Mouse (Mus musculus) heart, embryonic 12.5 days (tissue): ENCODE data around the gene Trpv1. TPM values are rescaled to one million over a fixed set of nuclear protein-coding genes. Genes with fewer than 3 reads are reported as not detected.

Experiments
- ATAC-seq: fragments of 200-750 bp; cut with Nextera tagmentation; 2 replicates; pipeline ENCODE4 v1.8.0; 2017; ENCODE audit warnings: moderate TSS enrichment, moderate library complexity; ENCODE audit not compliant: insufficient number of reproducible peaks, low FRiP score
- H3K27ac ChIP-seq: fragments of 300-500 bp; sonication (generic); 2 replicates; pipeline ENCODE4 v1.5.1; 2016; ENCODE audit warnings: mild to moderate bottlenecking, moderate library complexity; ENCODE audit not compliant: poor library complexity, severe bottlenecking
- H3K27me3 ChIP-seq: fragments of 300-500 bp; sonication (generic); replicated peaks from 2 replicates; pipeline ENCODE4 v1.6.1; 2016; ENCODE audit warnings: mild to moderate bottlenecking, moderate library complexity
- H3K36me3 ChIP-seq: fragments of 300-500 bp; sonication (generic); 2 replicates; pipeline ENCODE4 v1.6.1; 2016; ENCODE audit warnings: mild to moderate bottlenecking, moderate library complexity
- H3K4me1 ChIP-seq: fragments of 300-500 bp; sonication (generic); replicated peaks from 2 replicates; pipeline ENCODE4 v1.6.1; 2016; ENCODE audit warnings: mild to moderate bottlenecking
- H3K4me2 ChIP-seq: fragments of 300-500 bp; sonication (generic); 2 replicates; pipeline ENCODE4 v1.6.1; 2016; ENCODE audit warnings: mild to moderate bottlenecking, moderate library complexity
- H3K4me3 ChIP-seq: fragments of 300-500 bp; sonication (generic); 2 replicates; pipeline ENCODE4 v1.5.1; 2016; ENCODE audit warnings: mild to moderate bottlenecking
- H3K9ac ChIP-seq: fragments of 300-500 bp; sonication (generic); 2 replicates; pipeline ENCODE4 v1.6.1; 2016; ENCODE audit warnings: mild to moderate bottlenecking, moderate library complexity
- H3K9me3 ChIP-seq: fragments of 300-500 bp; sonication (generic); replicated peaks from 2 replicates; pipeline ENCODE4 v1.6.1; 2016; ENCODE audit warnings: mild to moderate bottlenecking, moderate library complexity
- whole genome bisulfite sequencing: fragments of 180-500 bp; shearing (Covaris S2); methylation state at CpG from one replicate; pipeline ENCODE4 v1.1.7; 2016; 5-methylcytosine and 5-hydroxymethylcytosine counted together
- polyA plus RNA-seq: library from polyadenylated mRNA; unstranded; fragments of >200 nt; fragmentation: Nextera tagmentation; extraction: Ambion mirVana; gene quantifications from 2 replicates; pipeline ENCODE4 v1.2.1, GENCODE M21; 2016

Gene Trpv1
- polyA plus RNA-seq, 1 experiment from 2014 or later = not detected

GRCm38 (mm10) chr11:73203895-73204294 lies 30.2 kb upstream of the Trpv1 start:
- Histone ChIP-seq H3K4me1 (peaks cover 4% of the 10 kb centered on the region; the same call in 1 of the 2 replicates), H3K4me2 (no peak overlapping the region), H3K27me3 (no peaks in the 10 kb centered on the region), H3K9ac (no peak overlapping the region), H3K36me3 (no peaks in the 10 kb centered on the region), H3K9me3 (no peaks in the 10 kb centered on the region), H3K4me3 (no peak overlapping the region), H3K27ac (no peak overlapping the region)
- 79% methylated on average over 8 of the region's 8 CpGs for WGBS
- ATAC-seq = no peak

GRCm38 (mm10) chr11:73205194-73205593 lies 28.9 kb upstream of the Trpv1 start:
- H3K27me3 ChIP-seq = no peaks in the 10 kb centered on the region
- ATAC-seq = no peak
- H3K4me1 ChIP-seq = no peaks in the 10 kb centered on the region
- no peaks in the 10 kb centered on the region for H3K9me3 ChIP-seq
- no peak overlapping the region for H3K27ac ChIP-seq
- H3K36me3 ChIP-seq = no peaks in the 10 kb centered on the region
- WGBS = 64% methylated on average over 7 of the region's 7 CpGs
- no peak overlapping the region for H3K9ac ChIP-seq
- no peak overlapping the region for H3K4me3 ChIP-seq
- H3K4me2 ChIP-seq = no peak overlapping the region

GRCm38 (mm10) chr11:73207621-73208020 lies 26.5 kb upstream of the Trpv1 start:
- no peaks in the 10 kb centered on the region for H3K9me3 ChIP-seq
- H3K27ac ChIP-seq = no peak overlapping the region
- H3K27me3 ChIP-seq = no peaks in the 10 kb centered on the region
- no peak overlapping the region for H3K4me3 ChIP-seq
- H3K4me1 ChIP-seq = no peaks in the 10 kb centered on the region
- 69% methylated on average over 2 of the region's 2 CpGs for WGBS
- no peak for ATAC-seq
- H3K9ac ChIP-seq = no peak overlapping the region
- H3K36me3 ChIP-seq = no peaks in the 10 kb centered on the region
- H3K4me2 ChIP-seq = no peak overlapping the region

- Histone ChIP-seq H3K27me3 (peaks cover 6% of the 10 kb centered on the region; the same call in 1 of the 2 replicates), H3K27ac (no peak overlapping the region), H3K9ac (no peak overlapping the region), H3K4me1 (no peaks in the 10 kb centered on the region), H3K9me3 (no peaks in the 10 kb centered on the region), H3K4me3 (no peak overlapping the region), H3K36me3 (no peaks in the 10 kb centered on the region), H3K4me2 (no peak overlapping the region)
- no peak for ATAC-seq
- 65% methylated on average over 3 of the region's 3 CpGs for WGBS
These were observed 20.1 kb upstream of the Trpv1 start for GRCm38 (mm10) chr11:73213956-73214355.

GRCm38 (mm10) chr11:73219671-73220070 lies 14.4 kb upstream of the Trpv1 start:
- no peak overlapping the region for H3K27ac ChIP-seq
- WGBS = 40% methylated on average over 2 of the region's 2 CpGs
- H3K4me2 ChIP-seq = no peak overlapping the region
- no peaks in the 10 kb centered on the region; the same call in 1 of the 2 replicates for H3K9me3 ChIP-seq
- no peak for ATAC-seq
- no peaks in the 10 kb centered on the region for H3K36me3 ChIP-seq
- H3K4me1 ChIP-seq = no peaks in the 10 kb centered on the region
- no peak overlapping the region for H3K4me3 ChIP-seq
- no peak overlapping the region for H3K9ac ChIP-seq
- H3K27me3 ChIP-seq = peaks cover 6% of the 10 kb centered on the region; the same call in 1 of the 2 replicates

DNA sequence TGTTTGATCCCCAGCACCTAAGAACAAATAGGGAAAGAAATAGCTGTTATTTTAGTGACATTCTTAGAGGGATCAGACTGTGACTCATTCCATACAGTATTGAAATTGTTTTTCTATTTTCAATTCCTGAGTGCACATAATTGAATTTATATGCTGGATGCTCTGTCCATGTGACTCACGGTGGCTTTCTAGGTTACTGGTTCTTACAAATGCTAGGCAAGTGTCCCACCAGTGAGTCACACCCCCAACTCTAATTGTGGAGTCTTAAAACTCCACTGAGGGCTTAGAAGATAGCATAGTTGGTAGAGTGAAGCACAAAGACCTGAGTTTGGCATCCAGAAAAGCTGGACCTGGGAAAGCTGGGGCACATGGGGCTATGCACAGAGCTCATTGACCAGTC lies 13.4 kb upstream of the Trpv1 start:
- Histone ChIP-seq H3K9me3 (no peaks in the 10 kb centered on the region; the same call in 1 of the 2 replicates), H3K4me2 (no peak overlapping the region), H3K27me3 (no peaks in the 10 kb centered on the region), H3K9ac (no peak overlapping the region), H3K36me3 (no peaks in the 10 kb centered on the region), H3K4me3 (no peak overlapping the region), H3K27ac (no peak overlapping the region), H3K4me1 (no peaks in the 10 kb centered on the region)
- WGBS = 83% methylated on average over 1 of the region's 1 CpGs
- no peak for ATAC-seq

DNA sequence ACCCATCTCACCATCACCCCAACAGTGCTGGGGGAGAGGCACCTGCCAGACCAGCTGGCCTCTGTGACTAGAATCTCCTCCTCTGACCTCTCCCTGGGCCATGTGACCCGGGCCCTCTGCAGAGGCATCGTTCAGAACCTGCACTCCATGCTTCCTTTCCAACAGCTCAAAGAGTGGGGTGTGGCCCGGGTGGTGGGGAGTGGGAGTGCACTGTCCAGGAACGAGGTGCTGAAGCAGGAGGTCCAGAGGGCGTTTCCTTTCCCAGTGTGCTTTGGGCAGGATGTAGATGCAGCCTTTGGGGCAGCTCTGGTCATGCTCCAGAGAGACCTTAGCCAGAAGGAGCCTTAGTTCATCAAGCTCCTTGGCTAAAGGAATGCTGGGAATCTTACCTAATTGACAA lies 11.2 kb upstream of the Trpv1 start:
- Histone ChIP-seq H3K27ac (no peak overlapping the region), H3K36me3 (no peaks in the 10 kb centered on the region), H3K4me3 (no peak overlapping the region), H3K9me3 (no peaks in the 10 kb centered on the region; the same call in 1 of the 2 replicates), H3K4me1 (no peaks in the 10 kb centered on the region), H3K4me2 (no peak overlapping the region), H3K9ac (no peak overlapping the region), H3K27me3 (no peaks in the 10 kb centered on the region)
- WGBS = 28% methylated on average over 5 of the region's 5 CpGs
- peak; percentile 33; the same call in 1 of the 2 replicates for ATAC-seq

DNA sequence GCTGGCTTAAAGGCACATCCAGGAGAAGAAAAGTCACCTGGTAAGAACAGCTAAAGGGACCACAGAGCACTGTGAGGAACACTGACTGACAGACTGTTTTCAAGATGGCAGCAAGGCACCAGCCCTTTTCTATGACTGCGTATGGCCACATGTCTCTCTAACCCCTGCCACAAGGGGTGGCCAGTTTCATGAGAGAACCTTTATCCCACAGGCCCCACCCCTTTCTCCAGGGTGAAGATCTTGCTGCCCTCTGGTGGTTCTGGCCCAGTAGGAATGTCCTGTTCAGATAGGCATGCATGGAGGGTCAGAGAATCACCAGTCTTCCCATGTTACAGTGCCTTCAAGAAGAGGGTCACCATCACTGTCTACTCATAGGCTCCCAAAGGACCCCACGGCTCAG lies 10.1 kb upstream of the Trpv1 start:
- no peak for ATAC-seq
- Histone ChIP-seq H3K36me3 (no peaks in the 10 kb centered on the region), H3K4me3 (no peak overlapping the region), H3K4me1 (no peaks in the 10 kb centered on the region), H3K27ac (no peak overlapping the region), H3K9ac (no peak overlapping the region), H3K4me2 (no peak overlapping the region), H3K9me3 (peaks cover 2% of the 10 kb centered on the region; the same call in 1 of the 2 replicates), H3K27me3 (no peaks in the 10 kb centered on the region)
- WGBS = 68% methylated on average over 2 of the region's 2 CpGs

DNA sequence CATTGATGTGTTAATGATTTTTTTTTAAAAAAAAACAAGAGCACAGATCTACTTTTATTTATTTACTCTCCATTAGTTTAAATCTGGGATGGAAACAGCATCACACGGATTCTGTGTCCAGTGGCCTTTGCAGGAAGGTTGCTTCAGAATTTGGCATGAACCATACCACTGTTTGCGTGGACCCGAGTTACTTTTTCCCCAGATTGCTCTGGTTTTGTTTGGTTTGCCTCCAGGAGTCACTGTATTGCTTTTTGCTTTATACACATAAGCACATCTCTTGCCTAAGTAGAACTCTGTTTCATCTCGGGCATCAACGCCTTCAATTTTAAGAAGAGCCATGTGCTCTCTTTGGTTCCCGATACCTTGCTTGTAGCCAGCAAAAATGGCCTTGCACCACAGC lies 8.2 kb upstream of the Trpv1 start:
- no peaks in the 10 kb centered on the region for H3K4me1 ChIP-seq
- WGBS = 80% methylated on average over 6 of the region's 6 CpGs
- no peaks in the 10 kb centered on the region for H3K36me3 ChIP-seq
- no peak for ATAC-seq
- no peaks in the 10 kb centered on the region for H3K27me3 ChIP-seq
- H3K4me3 ChIP-seq = no peak overlapping the region
- no peak overlapping the region for H3K9ac ChIP-seq
- no peak overlapping the region for H3K27ac ChIP-seq
- 0 out of 2 replicates have a peak, but pooled peaks cover 4% of the 10 kb centered on the region for H3K9me3 ChIP-seq
- H3K4me2 ChIP-seq = no peak overlapping the region

DNA sequence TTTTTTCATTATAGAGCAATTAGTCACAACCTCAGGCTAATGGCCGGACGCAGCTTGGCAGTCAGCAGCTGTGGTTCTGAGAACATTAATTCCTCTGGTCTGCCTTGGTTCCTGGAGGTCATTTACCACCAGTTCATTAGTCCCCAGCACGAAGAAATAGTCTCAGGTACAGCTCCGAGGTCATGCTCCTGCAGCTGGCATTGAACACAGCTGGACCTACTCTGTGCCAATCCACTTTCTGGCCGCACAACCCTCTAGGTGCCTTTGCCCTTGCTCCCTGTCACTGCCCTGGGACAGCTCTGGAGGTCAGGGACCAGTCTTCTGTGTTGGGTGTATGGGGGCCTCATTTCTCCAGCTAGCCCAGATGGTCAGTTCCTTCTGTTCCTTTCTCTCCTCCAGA lies 5.2 kb upstream of the Trpv1 start:
- Histone ChIP-seq H3K4me2 (no peak overlapping the region), H3K4me3 (no peak overlapping the region), H3K36me3 (no peaks in the 10 kb centered on the region), H3K4me1 (no peaks in the 10 kb centered on the region), H3K27me3 (no peaks in the 10 kb centered on the region), H3K9ac (no peak overlapping the region), H3K27ac (no peak overlapping the region), H3K9me3 (0 out of 2 replicates have a peak, but pooled peaks cover 4% of the 10 kb centered on the region)
- no peak for ATAC-seq
- 74% methylated on average over 5 of the region's 5 CpGs for WGBS

GRCm38 (mm10) chr11:73230081-73230480 lies 4.0 kb upstream of the Trpv1 start:
- Histone ChIP-seq H3K4me1 (no peaks in the 10 kb centered on the region), H3K4me3 (no peak overlapping the region), H3K9me3 (0 out of 2 replicates have a peak, but pooled peaks cover 4% of the 10 kb centered on the region), H3K4me2 (no peak overlapping the region), H3K9ac (no peak overlapping the region), H3K36me3 (no peaks in the 10 kb centered on the region), H3K27ac (no peak overlapping the region), H3K27me3 (no peaks in the 10 kb centered on the region)
- 79% methylated on average over 5 of the region's 5 CpGs for WGBS
- no peak for ATAC-seq

- Histone ChIP-seq H3K9me3 (0 out of 2 replicates have a peak, but pooled peaks cover 4% of the 10 kb centered on the region), H3K4me3 (no peak overlapping the region), H3K36me3 (no peaks in the 10 kb centered on the region), H3K27me3 (no peaks in the 10 kb centered on the region), H3K27ac (no peak overlapping the region), H3K4me2 (no peak overlapping the region), H3K9ac (no peak overlapping the region), H3K4me1 (peaks cover 4% of the 10 kb centered on the region; the same call in 1 of the 2 replicates)
- no peak for ATAC-seq
- 55% methylated on average over 2 of the region's 2 CpGs for WGBS
These were observed 1.6 kb upstream of the Trpv1 start for GRCm38 (mm10) chr11:73232513-73232912.
